Mouse (Mus musculus) spleen, adult 2 months (tissue): Measurements from ENCODE around the gene Tmem37. TPM values are rescaled to one million over a fixed set of nuclear protein-coding genes. Genes with fewer than 3 reads are reported as not detected.

Experiments
- DNase-seq, 2 experiments: peaks; one replicate each; pipeline versions ENCODE4 v3.0.0 to v3.0.0-alpha.2; 2012 to 2021; ENCODE audit warnings: low spot score in 2 of 2, low read depth in 1 of 2
- H3K27ac ChIP-seq: fragments of 200-500 bp; 2 replicates; pipeline ENCODE4 v1.5.1; 2012; ENCODE audit warnings: low read length, inconsistent platforms; ENCODE audit not compliant: insufficient read depth
- H3K27me3 ChIP-seq: fragments of 200-500 bp; 2 replicates; pipeline ENCODE4 v1.6.1; 2012; ENCODE audit warnings: mild to moderate bottlenecking, moderate library complexity, low read length, inconsistent platforms; ENCODE audit not compliant: control insufficient read depth, insufficient read depth
- H3K36me3 ChIP-seq: fragments of 200-500 bp; 2 replicates; pipeline ENCODE4 v1.6.1; 2012; ENCODE audit warnings: mild to moderate bottlenecking, low read length, inconsistent platforms; ENCODE audit not compliant: control insufficient read depth, insufficient read depth
- H3K4me1 ChIP-seq: fragments of 200-500 bp; 2 replicates; pipeline ENCODE4 v1.6.1; 2011; ENCODE audit warnings: inconsistent platforms; ENCODE audit not compliant: control insufficient read depth, insufficient read depth, insufficient read length
- H3K4me3 ChIP-seq: fragments of 200-500 bp; 2 replicates; pipeline ENCODE4 v1.5.1; 2011; ENCODE audit warnings: mild to moderate bottlenecking, inconsistent platforms; ENCODE audit not compliant: insufficient read depth, insufficient read length; ENCODE audit errors: extremely low read depth
- CTCF ChIP-seq: fragments of 200-500 bp; IDR thresholded peaks from 2 replicates; pipeline ENCODE4 v1.5.1; 2011; ENCODE audit warnings: mild to moderate bottlenecking, inconsistent platforms; ENCODE audit not compliant: insufficient read depth, insufficient read length, insufficient replicate concordance; ENCODE audit errors: extremely low read depth
- POLR2A ChIP-seq: fragments of 200-500 bp; IDR thresholded peaks from 2 replicates; pipeline ENCODE4 v1.6.1; 2011; ENCODE audit warnings: low read depth, low read length, inconsistent platforms
- WGBS: fragments of 180-500 bp; shearing (Covaris S2); methylation state at CpG from one replicate; pipeline ENCODE4 v1.1.7; 2018; 5-methylcytosine and 5-hydroxymethylcytosine counted together
- polyA plus RNA-seq: library from polyadenylated mRNA; depleted of rRNA; stranded (reverse); fragments of >200 nt; gene quantifications from 2 replicates; pipeline ENCODE4 v1.2.3, GENCODE M21; 2012

The Tmem37 gene
- polyA plus RNA-seq, 1 experiment, result 17.3 TPM

DNA sequence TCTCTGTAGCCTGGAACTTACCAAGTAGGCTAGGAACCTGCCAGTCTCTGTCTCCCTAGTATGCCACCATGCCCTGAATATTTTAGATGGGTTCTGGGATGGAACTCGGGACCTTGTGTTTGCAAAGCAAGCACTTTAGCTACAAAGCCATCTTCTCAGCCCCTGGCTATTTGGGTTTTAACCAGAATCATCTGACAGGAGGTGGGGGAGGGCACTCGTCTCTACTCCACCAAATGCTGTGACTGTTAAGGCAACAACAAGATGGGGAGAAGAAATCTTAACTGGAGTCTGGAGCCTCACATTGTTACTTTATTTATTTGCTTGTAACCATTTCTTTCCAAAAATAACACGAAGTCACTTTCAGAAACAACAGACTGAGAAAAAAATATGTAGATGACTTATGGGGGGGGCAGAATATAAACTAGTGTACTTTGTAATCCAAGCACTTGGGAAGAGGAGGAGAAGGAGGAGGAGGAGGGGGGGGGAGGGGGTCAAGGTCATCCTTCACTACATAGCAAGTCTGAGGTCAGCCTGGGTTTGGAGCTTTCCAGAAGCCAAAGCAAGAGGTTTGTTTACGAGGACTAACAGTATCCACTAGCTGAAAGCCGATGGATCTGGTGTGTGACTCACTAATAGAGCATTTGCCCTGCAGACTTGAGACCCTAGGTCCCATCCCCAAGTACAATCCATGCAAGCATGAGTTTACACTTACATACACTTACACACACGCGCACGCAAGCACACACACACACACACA is 16.0 kb downstream of the Tmem37 start:
- 77% methylated on average over 8 of the region's 8 CpGs for WGBS
- H3K27ac ChIP-seq, result peak overlapping the region; percentile 30; the same call in 1 of the 2 replicates
- H3K4me3 ChIP-seq, result no peak overlapping the region
- no peaks in the 10 kb centered on the region for H3K36me3 ChIP-seq
- TF ChIP-seq POLR2A, result no peak
- TF ChIP-seq CTCF, result no peak
- DNase-seq, result no peak
- H3K4me1 ChIP-seq, result peaks cover 10% of the 10 kb centered on the region; the same call in 1 of the 2 replicates
- H3K27me3 ChIP-seq, result no peaks in the 10 kb centered on the region

GRCm38 (mm10) chr1:120057044-120057443 is 16.8 kb downstream of the Tmem37 start:
- no peak overlapping the region for H3K4me3 ChIP-seq
- 36% methylated on average over 14 of the region's 14 CpGs for WGBS
- H3K27me3 ChIP-seq, result no peaks in the 10 kb centered on the region
- no peak for TF ChIP-seq CTCF
- no peak for TF ChIP-seq POLR2A
- peaks cover 10% of the 10 kb centered on the region; the same call in 1 of the 2 replicates for H3K4me1 ChIP-seq
- 0 out of 2 replicates have a peak overlapping the region, but pooled peaks have one; percentile 20 for H3K27ac ChIP-seq
- DNase-seq, result no peak
- H3K36me3 ChIP-seq, result no peaks in the 10 kb centered on the region

- H3K36me3 ChIP-seq, result no peaks in the 10 kb centered on the region
- H3K27ac ChIP-seq, result peak overlapping the region; percentile 21
- no peak for DNase-seq
- H3K27me3 ChIP-seq, result no peaks in the 10 kb centered on the region
- WGBS, result 79% methylated on average over 7 of the region's 7 CpGs
- peaks cover 10% of the 10 kb centered on the region; the same call in 1 of the 2 replicates for H3K4me1 ChIP-seq
- TF ChIP-seq POLR2A (no peak), CTCF (no peak)
- no peak overlapping the region for H3K4me3 ChIP-seq
These were observed 17.6 kb downstream of the Tmem37 start for GRCm38 (mm10) chr1:120056236-120056635.

- DNase-seq, result peak in 1 of 2 experiments; percentile 48
These were observed 18.4 kb downstream of the Tmem37 start for GRCm38 (mm10) chr1:120055475-120055874.

GRCm38 (mm10) chr1:120054997-120055396 is 18.9 kb downstream of the Tmem37 start:
- Histone ChIP-seq H3K4me1 (peaks cover 10% of the 10 kb centered on the region; the same call in 1 of the 2 replicates), H3K27ac (peak overlapping the region; percentile 78), H3K36me3 (no peaks in the 10 kb centered on the region), H3K27me3 (no peaks in the 10 kb centered on the region), H3K4me3 (no peak overlapping the region)
- no peak for TF ChIP-seq CTCF
- no peak for TF ChIP-seq POLR2A
- WGBS, result 83% methylated on average over 6 of the region's 6 CpGs
- no peak for DNase-seq

More at GRCm38 (mm10) chr1:120055475-120055874, 18.4 kb downstream of the Tmem37 start:
- Histone ChIP-seq H3K4me3 (no peak overlapping the region), H3K27me3 (no peaks in the 10 kb centered on the region), H3K4me1 (peaks cover 10% of the 10 kb centered on the region; the same call in 1 of the 2 replicates), H3K36me3 (no peaks in the 10 kb centered on the region), H3K27ac (peak overlapping the region; percentile 80)
- TF ChIP-seq POLR2A (no peak; the same call in 1 of the 2 replicates), CTCF (no peak)
- 5% methylated on average over 6 of the region's 6 CpGs for WGBS

- Histone ChIP-seq H3K27me3 (no peaks in the 10 kb centered on the region), H3K4me1 (peaks cover 3% of the 10 kb centered on the region; the same call in 1 of the 2 replicates), H3K27ac (no peak overlapping the region), H3K4me3 (no peak overlapping the region), H3K36me3 (no peaks in the 10 kb centered on the region)
- no peak for DNase-seq
- WGBS, result 32% methylated on average over 1 of the region's 1 CpGs
- TF ChIP-seq CTCF, result no peak
- no peak for TF ChIP-seq POLR2A
These were observed 22.8 kb downstream of the Tmem37 start for GRCm38 (mm10) chr1:120051070-120051469.

DNA sequence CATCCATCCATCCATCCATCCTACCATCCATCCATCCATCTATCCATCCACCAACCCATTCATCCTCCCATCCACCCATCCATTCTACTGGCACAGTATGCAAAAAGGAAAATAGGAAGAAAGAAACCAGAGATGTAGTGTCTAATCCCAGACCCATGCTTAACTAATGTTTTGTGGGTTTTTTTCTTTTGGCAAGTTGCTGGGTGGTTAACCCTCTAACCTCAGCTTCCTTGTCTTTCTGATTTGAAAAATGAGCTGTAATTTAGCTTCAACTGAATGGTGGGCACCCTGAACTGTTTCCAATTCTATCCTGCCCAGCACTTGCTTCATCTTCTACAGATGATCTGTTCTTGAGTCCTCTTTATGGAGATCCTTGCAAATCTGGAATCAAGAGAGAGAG is 26.5 kb downstream of the Tmem37 start:
- no peak for DNase-seq
- no peak overlapping the region for H3K4me3 ChIP-seq
- no peak overlapping the region for H3K27ac ChIP-seq
- no peaks in the 10 kb centered on the region; the same call in 1 of the 2 replicates for H3K4me1 ChIP-seq
- TF ChIP-seq CTCF, result no peak
- TF ChIP-seq POLR2A, result no peak
- H3K36me3 ChIP-seq, result no peaks in the 10 kb centered on the region
- no peaks in the 10 kb centered on the region for H3K27me3 ChIP-seq
